Mouse (Mus musculus): Measurements from ENCODE around the gene Prkd3. TPM values are rescaled to one million over a fixed set of nuclear protein-coding genes. Genes with fewer than 3 reads are reported as not detected.

The Prkd3 gene
- 11.7 and 19.0 TPM in 2 replicates for polyA plus RNA-seq (2012; rRNA removed)

GRCm38 (mm10) chr17:79020208-79020983 is at the start of gene Prkd3:
TSS of gene Prkd3 (minus strand) at chr17:79020816.
- TF ChIP-seq CTCF (IDR thresholded peaks at IDR 0.05; ENCODE audit: insufficient read depth, low read length) (no peak), POLR2A (IDR thresholded peaks at IDR 0.05; ENCODE audit: borderline replicate concordance, extremely low read depth, low read depth, low read length) (peak; percentile 60; the same call in 1 of the 2 replicates)
- peak; percentile 73 for DNase-seq
- WGBS: under 1% methylated on average over 85 of the region's 113 CpGs
- Histone ChIP-seq H3K4me3 (replicated peaks; ENCODE audit: extremely low read depth, low read depth, low read length) (peak within 1 kb of the TSS; percentile 71), H3K4me1 (ENCODE audit: control insufficient read depth, insufficient read depth, low read length) (peaks cover 11% of the 10 kb centered on the region)

DNA sequence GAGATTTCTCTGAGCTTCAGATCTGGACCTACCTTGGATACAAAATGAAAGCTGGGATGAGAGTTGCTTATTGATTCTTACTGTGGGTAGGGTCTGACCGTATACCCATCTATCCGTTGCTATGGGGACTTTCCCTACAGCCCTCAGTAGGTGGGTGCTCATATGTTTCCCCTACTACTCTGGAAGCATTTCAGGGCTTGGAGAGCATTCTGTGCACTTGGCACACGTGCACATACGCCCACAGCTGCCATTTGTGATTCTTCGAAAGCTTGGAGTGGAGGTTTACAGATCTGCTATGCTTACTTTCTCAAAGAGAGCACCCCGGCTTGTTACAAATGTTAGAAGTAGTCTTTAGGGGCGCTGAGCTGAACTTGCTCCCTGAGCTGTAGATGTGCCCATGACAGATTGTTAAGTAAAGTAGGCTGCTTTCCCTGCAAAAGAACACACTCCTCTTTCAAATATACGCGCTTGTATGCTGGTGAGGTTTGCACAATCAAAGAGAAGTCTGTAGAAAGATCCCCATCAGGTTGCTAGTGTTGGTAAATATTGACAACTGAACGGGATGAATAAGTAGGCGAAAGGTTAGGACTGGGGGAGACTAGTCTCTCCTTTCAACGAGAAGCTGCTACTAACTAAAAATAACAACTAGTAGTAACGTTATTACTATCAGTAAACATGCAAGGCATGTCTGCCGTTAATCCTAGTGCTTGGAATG is 49.3 kb upstream of the Prkd3 start:
- 74% methylated on average over 14 of the region's 14 CpGs for WGBS
- Histone ChIP-seq H3K4me3 (replicated peaks; ENCODE audit: extremely low read depth, low read depth, low read length) (no peak overlapping the region), H3K4me1 (ENCODE audit: control insufficient read depth, insufficient read depth, low read length) (no peaks in the 10 kb centered on the region)
- no peak for DNase-seq
- TF ChIP-seq CTCF (IDR thresholded peaks at IDR 0.05; ENCODE audit: insufficient read depth, low read length) (no peak), POLR2A (IDR thresholded peaks at IDR 0.05; ENCODE audit: borderline replicate concordance, extremely low read depth, low read depth, low read length) (no peak)

GRCm38 (mm10) chr17:79069019-79069418 is 48.4 kb upstream of the Prkd3 start:
- WGBS: 67% methylated on average over 4 of the region's 4 CpGs
- DNase-seq: no peak

GRCm38 (mm10) chr17:79068581-79068980 is 48.0 kb upstream of the Prkd3 start:
- DNase-seq: no peak
- WGBS: 70% methylated on average over 7 of the region's 7 CpGs

More at GRCm38 (mm10) chr17:79069019-79069418, 48.4 kb upstream of the Prkd3 start:
- Histone ChIP-seq H3K4me3 (replicated peaks; ENCODE audit: extremely low read depth, low read depth, low read length) (no peak overlapping the region), H3K4me1 (ENCODE audit: control insufficient read depth, insufficient read depth, low read length) (no peaks in the 10 kb centered on the region)
- TF ChIP-seq CTCF (IDR thresholded peaks at IDR 0.05; ENCODE audit: insufficient read depth, low read length): no peak
- no peak for TF ChIP-seq POLR2A (IDR thresholded peaks at IDR 0.05; ENCODE audit: borderline replicate concordance, extremely low read depth, low read depth, low read length)

DNA sequence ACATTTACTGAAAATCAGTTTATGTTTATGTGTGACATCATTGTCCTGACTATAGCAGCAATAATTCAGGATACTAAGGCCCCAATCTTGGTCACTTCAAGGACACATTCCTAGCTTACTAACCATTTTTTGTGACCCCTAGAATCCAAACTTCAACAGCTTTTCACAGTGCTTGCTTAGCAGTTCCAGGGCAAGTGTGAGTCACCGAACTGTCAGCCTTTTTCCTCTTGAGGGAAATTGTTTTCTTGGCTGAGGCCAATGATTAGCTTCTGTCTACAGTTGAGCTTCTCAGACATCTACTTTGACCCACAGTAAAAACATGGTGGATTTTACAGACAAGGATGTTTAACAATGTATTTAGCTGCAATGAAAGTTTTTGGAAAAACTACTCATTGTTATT is 43.6 kb upstream of the Prkd3 start:
- H3K4me3 ChIP-seq (replicated peaks; ENCODE audit: extremely low read depth, low read depth, low read length): no peak overlapping the region
- WGBS: 43% methylated on average over 1 of the region's 1 CpGs
- TF ChIP-seq CTCF (IDR thresholded peaks at IDR 0.05; ENCODE audit: insufficient read depth, low read length) (no peak), POLR2A (IDR thresholded peaks at IDR 0.05; ENCODE audit: borderline replicate concordance, extremely low read depth, low read depth, low read length) (no peak)
- no peaks in the 10 kb centered on the region for H3K4me1 ChIP-seq (ENCODE audit: control insufficient read depth, insufficient read depth, low read length)
- no peak for DNase-seq

More at GRCm38 (mm10) chr17:79068581-79068980, 48.0 kb upstream of the Prkd3 start:
- TF ChIP-seq CTCF (IDR thresholded peaks at IDR 0.05; ENCODE audit: insufficient read depth, low read length) (no peak), POLR2A (IDR thresholded peaks at IDR 0.05; ENCODE audit: borderline replicate concordance, extremely low read depth, low read depth, low read length) (no peak)
- Histone ChIP-seq H3K4me1 (ENCODE audit: control insufficient read depth, insufficient read depth, low read length) (no peaks in the 10 kb centered on the region), H3K4me3 (replicated peaks; ENCODE audit: extremely low read depth, low read depth, low read length) (no peak overlapping the region)

DNA sequence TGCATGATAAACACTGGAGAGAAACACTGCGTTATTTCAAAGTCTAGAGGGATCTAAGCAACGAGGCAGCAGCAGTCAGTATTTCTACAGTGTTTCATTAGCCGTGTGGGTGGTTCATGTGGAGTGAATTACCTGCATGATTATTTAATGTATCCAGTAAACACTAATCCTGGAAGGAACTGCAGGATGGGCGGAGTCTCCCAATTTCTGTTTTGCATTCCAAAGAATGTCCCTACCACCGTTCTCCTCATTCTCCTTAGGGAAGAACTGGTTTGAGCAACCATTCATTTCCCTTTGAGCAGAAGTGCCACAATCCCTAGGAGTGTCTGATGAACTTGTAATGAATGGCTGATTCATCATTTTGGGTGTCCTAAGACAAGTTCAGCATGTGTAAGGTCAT is 39.6 kb upstream of the Prkd3 start:
- WGBS: 61% methylated on average over 5 of the region's 5 CpGs
- no peak for TF ChIP-seq POLR2A (IDR thresholded peaks at IDR 0.05; ENCODE audit: borderline replicate concordance, extremely low read depth, low read depth, low read length)
- no peak for TF ChIP-seq CTCF (IDR thresholded peaks at IDR 0.05; ENCODE audit: insufficient read depth, low read length)
- Histone ChIP-seq H3K4me3 (replicated peaks; ENCODE audit: extremely low read depth, low read depth, low read length) (no peak overlapping the region), H3K4me1 (ENCODE audit: control insufficient read depth, insufficient read depth, low read length) (no peaks in the 10 kb centered on the region)
- no peak for DNase-seq

- WGBS: 54% methylated on average over 6 of the region's 6 CpGs
- Histone ChIP-seq H3K4me1 (ENCODE audit: control insufficient read depth, insufficient read depth, low read length) (no peaks in the 10 kb centered on the region), H3K4me3 (replicated peaks; ENCODE audit: extremely low read depth, low read depth, low read length) (no peak overlapping the region)
- no peak for DNase-seq
- TF ChIP-seq POLR2A (IDR thresholded peaks at IDR 0.05; ENCODE audit: borderline replicate concordance, extremely low read depth, low read depth, low read length) (no peak), CTCF (IDR thresholded peaks at IDR 0.05; ENCODE audit: insufficient read depth, low read length) (no peak)
These were observed 37.7 kb upstream of the Prkd3 start for GRCm38 (mm10) chr17:79058271-79058670.

- 1% methylated on average over 45 of the region's 45 CpGs for WGBS
These were observed 31.6 kb upstream of the Prkd3 start for GRCm38 (mm10) chr17:79052088-79052812.

GRCm38 (mm10) chr17:79051606-79052005 is 31.0 kb upstream of the Prkd3 start, which contains the start of gene Qpct:
TSS of gene Qpct (plus strand) at chr17:79051906.
- no peak for DNase-seq
- TF ChIP-seq CTCF (IDR thresholded peaks at IDR 0.05; ENCODE audit: insufficient read depth, low read length) (no peak), POLR2A (IDR thresholded peaks at IDR 0.05; ENCODE audit: borderline replicate concordance, extremely low read depth, low read depth, low read length) (no peak)
- Histone ChIP-seq H3K4me1 (ENCODE audit: control insufficient read depth, insufficient read depth, low read length) (no peaks in the 10 kb centered on the region; the same call in 1 of the 2 replicates), H3K4me3 (replicated peaks; ENCODE audit: extremely low read depth, low read depth, low read length) (peak within 1 kb of the TSS; percentile 76)
- 63% methylated on average over 4 of the region's 4 CpGs for WGBS

More at GRCm38 (mm10) chr17:79052088-79052812, 31.6 kb upstream of the Prkd3 start:
- TF ChIP-seq POLR2A (IDR thresholded peaks at IDR 0.05; ENCODE audit: borderline replicate concordance, extremely low read depth, low read depth, low read length): no peak
- no peak for TF ChIP-seq CTCF (IDR thresholded peaks at IDR 0.05; ENCODE audit: insufficient read depth, low read length)
- DNase-seq: peak; percentile 50
- H3K4me1 ChIP-seq (ENCODE audit: control insufficient read depth, insufficient read depth, low read length): no peaks in the 10 kb centered on the region; the same call in 1 of the 2 replicates
- H3K4me3 ChIP-seq (replicated peaks; ENCODE audit: extremely low read depth, low read depth, low read length): peak overlapping the region; percentile 76
